Mouse (Mus musculus) gastrocnemius, postnatal 36 days (tissue): ENCODE results near the gene Fam186a. TPM values are rescaled to one million over a fixed set of nuclear protein-coding genes. Genes with fewer than 3 reads are reported as not detected.
A peak's percentile ranks its signal among the peaks of the same experiment; 100 is the strongest.
"Not testable (repeated sequence)": the region's sequence is repeated elsewhere in the genome, so short reads cannot be mapped to it uniquely, and the experiment has no call there.

Source experiments
- DNase-seq, 2 experiments: peaks; one replicate each; pipeline ENCODE4 v3.0.0; 2022
- intact Hi-C: fragments of 180-260 bp; cut with DNase I; formaldehyde crosslinking; loops from one replicate; pipeline ENCODE4 v1.15.1; 2025
- total RNA-seq, 2 experiments: library from RNA; stranded (reverse); gene quantifications; 2 replicates each; pipeline ENCODE4 v1.2.3; 2021

Gene Fam186a
- total RNA-seq, 2 experiments from 2014 or later, result 0.07 to 0.10 TPM

DNA sequence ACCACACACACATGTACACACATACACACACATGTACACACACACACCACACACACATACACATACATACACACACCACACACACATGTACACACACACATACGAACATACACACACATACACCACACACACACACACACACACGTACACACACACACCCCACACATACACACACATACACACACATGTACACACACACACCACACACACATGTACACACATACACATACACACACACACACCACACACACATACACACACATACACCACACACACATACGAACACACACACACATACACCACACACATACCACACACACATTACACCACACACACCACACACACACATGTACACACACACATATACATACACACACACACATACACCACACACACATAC lies 30.2 kb downstream of the Fam186a start:
- intact Hi-C loops, result no loop called here
- DNase-seq, result no peak

DNA sequence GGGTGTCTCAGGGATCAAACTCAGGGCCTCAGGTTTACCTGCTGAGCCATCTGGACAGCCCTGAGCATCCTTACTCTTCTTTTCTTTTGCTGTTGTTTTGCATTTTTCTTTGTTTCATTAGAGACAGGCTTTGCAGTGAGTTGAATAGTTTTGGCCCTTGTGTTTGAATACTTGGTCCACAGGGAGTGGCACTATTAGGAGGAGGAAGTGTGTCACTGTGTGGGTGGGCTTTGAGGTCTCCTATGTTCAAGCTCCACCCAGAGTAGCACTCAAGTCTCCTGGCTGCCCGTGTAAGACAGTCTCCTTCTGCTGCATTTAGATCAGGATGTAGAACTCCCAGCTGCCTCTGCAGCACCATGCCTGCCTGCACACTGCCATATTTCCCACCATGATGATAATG lies 32.4 kb downstream of the Fam186a start:
- no peak for DNase-seq

DNA sequence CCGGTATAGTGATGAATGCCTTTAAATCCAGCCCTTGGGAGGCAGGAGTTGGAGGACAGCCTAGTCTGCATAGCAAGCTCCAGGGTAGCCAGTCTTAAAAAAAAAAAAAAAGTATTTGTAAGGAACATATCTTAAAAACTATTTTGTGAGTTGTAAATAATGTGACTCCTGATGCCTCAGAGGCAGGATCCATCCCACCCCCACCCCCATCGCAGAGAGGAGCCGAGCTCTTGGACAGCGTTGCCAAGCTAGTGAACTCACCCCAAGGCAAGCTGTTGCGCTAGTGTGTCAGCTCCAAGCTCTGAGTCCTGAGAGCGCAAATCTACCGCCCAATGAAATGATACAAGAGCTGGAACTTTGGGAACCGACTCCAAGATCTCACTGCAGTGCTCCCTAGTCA lies 35.6 kb downstream of the Fam186a start:
- intact Hi-C loops, result no loop called here
- DNase-seq, result no peak

More for the DNA sequence above, 32.4 kb downstream of the Fam186a start:
- intact Hi-C loops, result no loop called here

DNA sequence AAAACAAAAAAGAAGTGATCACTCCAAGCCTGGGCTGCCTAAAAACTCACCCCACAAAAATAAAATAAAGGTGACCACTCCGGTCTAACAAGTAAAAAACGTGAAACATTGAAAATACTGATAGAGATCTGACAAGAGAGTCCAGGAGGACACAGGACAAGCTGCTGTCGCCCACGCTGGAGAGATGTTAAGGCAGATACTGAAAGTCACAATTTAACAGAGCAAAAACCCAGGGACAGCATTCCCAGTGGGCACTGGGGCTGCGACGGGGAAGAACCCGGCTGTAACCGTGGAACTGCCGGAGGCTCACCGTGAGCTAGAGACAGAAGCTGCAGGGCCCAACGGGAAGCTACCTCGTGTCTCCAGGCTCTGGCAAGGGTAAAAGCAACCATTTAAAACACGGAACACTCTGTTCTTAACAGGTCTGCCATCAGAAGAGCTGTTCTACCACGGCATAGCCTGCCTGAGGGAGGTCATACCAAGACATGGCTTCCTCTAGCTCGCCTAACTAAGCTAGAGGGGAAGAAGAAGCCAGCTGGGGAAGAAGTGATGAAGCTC lies 47.2 kb downstream of the Fam186a start:
- DNase-seq, result no peak
- intact Hi-C loops, result no loop called here

DNA sequence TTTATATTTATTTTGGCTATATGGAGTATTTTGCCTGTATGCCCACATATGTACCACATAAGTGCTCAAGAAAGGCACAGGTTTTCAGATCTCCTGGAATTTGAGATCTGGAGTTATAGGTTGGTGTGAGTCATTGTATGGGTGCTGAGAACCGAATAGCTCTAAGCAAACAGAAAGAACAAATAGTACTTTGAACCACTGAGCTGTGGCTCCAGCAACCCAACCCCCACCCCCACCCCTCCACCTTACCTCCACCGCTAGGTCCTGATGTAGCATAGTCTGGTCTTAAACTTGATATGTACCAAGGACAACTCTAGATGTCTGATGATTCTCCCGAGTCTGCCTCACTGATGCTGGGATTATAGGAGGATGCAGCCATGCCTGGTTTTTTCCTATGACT lies 49.6 kb downstream of the Fam186a start:
- intact Hi-C loops, result no loop called here
- no peak for DNase-seq

DNA sequence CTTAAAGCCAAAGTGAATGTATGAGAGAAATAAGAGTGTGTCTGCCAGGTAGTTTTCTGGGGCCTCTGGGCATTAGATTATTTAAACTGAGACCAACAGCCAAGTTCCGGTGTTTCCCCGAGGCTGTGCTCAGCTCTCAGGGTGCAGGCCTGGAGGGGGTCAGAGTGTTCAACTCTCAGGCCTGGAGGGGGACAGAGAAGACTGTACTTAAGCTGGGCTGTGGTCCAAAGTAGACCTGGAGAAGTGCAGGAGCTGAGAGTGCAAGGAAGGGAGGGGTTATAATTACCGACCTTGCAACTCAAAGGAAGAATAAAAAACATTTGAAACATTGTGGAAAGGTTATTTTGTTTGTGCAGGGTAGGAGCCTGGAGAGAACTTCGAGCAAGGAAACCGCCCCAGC lies 52.2 kb downstream of the Fam186a start:
- DNase-seq, result no peak
- intact Hi-C loops, result no loop called here

DNA sequence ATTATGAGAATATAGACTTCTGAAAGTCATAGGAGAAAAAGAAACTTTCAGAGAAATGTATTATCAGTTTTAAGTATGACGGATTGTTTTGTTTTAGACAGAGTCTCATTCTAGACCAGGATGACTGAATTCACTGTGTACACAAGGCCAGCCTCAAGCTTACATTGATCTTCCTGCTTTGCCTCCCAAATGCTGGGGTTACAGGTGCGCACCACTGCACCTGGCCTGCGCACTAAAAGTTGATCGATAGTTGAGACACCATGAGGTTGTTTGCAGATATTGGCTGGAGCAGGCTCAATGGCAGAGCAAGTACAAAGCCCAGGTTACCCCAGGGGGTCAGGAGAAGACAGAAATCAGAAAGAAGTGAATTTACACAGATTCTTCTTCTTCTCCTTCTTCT lies 55.1 kb downstream of the Fam186a start:
- DNase-seq, result no peak
- intact Hi-C loops, result loop anchor here (2.0 kb wide), 1 partner anchor 315 kb away; no protein-coding TSS in a partner anchor

DNA sequence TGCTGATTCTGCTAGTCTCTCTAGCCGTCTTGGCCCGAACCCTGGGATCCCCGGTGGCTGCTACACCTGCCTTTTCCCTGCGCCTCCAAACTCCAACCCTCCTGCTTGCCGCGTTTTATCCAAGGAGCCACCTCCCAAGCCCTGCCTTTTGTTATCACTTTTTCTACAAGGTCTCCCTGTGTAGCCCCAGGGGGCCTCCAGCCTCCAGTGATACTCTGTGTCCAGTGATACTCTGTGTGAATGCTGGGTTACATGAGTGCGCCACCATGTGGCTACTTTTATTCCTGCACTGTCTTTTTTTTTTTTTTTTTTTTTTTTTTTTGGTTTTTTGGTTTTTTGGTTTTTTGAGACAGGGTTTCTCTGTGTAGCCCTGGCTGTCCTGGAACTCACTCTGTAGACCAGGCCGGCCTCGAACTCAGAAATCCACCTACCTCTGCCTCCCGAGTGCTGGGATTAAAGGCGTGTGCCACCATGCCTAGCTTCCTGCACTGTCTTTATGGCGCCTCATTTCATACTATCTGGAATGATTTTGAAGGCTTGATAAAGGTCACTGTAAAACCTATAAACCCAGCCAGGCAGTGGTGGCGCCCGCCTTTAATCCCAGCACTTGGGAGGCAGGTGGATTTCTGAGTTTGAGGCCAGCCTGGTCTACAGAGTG lies 57.4 kb downstream of the Fam186a start:
- not testable (repeated sequence) for DNase-seq
- intact Hi-C loops, result loop anchor here (5.0 to 10.0 kb wide), 2 partner anchors 65 to 182 kb away; partner anchors contain the start of gene Cox14

DNA sequence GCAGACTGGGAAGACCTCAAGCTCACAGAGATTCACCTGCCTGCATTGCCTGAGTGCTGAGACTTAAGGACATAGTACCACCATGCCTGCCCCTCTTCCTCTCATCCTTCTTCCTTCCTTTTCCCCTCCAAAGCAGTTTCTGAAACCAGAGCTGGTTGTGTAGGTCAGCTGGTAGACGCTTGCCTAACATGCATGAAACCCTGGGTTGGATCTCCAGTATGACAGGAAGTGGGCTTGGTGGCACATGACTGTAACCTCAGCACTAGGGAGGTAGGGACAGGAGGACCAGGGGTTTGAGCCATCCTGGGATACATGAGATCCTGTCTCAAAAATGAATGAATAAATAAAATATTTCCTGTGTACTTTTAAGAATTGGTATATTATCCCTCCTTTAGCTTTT lies 59.3 kb downstream of the Fam186a start:
- DNase-seq, result no peak
- intact Hi-C loops, result loop anchor here (5.0 to 10.0 kb wide), 2 partner anchors 63 to 180 kb away; partner anchors contain the start of gene Cox14

DNA sequence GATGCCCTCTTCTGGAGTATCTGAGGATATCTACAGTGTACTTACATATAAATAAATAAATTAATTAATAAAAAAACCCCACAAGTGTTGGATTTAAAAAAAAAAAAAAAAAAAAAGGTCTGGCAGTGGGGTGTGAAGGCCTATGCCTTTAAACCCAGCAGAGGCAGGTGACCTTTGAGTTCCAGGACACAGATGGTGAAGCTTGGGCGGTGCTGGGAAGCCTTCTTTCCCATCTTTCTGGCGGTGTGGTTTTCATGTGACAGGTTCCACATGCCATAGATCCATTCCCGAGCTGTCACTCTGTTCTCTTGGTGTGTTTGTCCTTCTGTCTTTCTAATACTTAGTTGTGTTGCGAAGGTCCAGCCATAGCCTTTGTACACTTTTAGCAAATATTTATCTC lies 59.8 kb downstream of the Fam186a start:
- DNase-seq, result no peak
- intact Hi-C loops, result loop anchor here (5.0 to 10.0 kb wide), 2 partner anchors 62 to 180 kb away; partner anchors contain the start of gene Cox14

DNA sequence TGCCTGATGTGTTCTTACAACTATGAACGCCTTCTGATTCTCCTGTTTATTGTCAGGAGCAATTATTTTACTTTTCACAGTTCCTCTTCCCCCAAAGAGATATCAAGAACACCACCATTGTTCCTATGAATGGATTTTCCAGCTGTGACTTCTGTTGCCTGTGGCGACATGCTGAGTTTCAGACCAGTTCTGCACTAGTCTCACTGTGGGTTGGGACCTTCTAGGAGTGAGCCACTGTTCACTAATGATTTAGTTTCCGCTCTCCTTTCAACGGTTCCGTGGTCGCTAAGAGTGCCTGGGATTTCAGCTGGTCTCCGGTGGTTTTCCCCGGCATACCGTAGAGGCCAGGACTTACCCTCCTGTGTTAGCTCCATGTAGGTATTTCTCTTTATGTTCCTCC lies 62.0 kb downstream of the Fam186a start:
- no peak for DNase-seq
- intact Hi-C loops, result loop anchor here (5.0 to 10.0 kb wide), 4 partner anchors 60 to 188 kb away; partner anchors contain the start of genes Cox14 and Gpd1

DNA sequence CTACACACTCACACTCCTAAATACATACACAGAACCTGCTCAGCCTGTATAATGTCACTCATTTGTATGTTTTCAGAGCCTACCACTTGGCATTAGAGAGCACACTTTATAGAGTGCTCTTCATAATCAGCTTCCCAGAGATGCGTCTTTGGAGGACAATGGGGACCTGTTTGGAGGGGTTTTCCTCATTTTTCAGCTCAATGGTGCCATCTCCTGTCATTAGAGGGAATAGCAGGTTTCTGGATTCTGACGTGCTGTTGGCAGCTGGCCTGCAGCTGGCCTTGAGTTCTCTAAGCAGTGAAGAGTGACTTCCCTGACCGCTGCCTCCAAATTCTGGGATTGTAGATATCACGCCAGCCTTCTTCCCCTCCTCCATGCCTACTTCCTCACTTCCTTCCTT lies 62.5 kb downstream of the Fam186a start:
- peak; percentile 66 to 78 for DNase-seq
- intact Hi-C loops, result loop anchor here (5.0 to 10.0 kb wide), 3 partner anchors 60 to 187 kb away; partner anchors contain the start of gene Gpd1

DNA sequence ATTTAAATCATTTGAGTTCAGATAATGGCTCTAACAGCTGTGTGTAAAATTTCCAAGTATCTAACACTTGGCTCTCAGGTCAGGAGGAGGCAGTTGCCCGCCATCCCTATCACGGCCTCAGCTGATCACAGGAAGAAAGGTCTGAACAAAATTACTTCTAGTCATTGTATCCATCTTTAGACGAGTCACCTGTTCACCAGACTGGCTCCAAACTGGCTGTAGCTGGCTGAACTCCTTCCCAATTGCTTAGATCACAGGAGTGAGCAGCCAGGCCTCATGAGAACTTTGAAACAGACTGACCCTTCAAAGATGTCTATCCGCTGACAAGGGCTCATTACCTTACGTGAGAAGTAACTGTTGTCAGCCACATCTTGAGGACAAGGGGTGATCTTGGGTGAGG lies 63.6 kb downstream of the Fam186a start:
- intact Hi-C loops, result loop anchor here (5.0 to 10.0 kb wide), 3 partner anchors 58 to 186 kb away; partner anchors contain the start of gene Gpd1
- DNase-seq, result no peak

DNA sequence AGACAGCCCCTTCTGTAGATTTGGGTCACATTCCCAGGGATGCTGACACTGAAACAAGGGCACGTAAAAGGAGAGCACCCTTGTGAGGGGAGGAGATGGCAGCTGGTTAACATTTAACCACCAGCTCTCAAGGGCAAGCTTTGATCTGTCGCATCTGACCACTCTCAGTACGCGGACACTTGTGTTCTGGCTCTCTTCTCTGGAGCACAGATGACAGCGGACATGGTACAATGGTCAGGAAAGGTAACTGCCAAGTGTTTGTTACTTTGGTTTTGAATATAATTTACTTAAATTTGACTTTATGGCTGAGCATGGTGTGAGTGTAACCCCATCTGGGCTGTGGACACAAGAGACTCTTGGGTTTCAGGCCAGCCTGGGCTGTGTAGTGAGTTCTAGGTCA lies 64.1 kb downstream of the Fam186a start:
- intact Hi-C loops, result loop anchor here (5.0 to 10.0 kb wide), 3 partner anchors 58 to 185 kb away; partner anchors contain the start of gene Gpd1
- DNase-seq, result no peak

DNA sequence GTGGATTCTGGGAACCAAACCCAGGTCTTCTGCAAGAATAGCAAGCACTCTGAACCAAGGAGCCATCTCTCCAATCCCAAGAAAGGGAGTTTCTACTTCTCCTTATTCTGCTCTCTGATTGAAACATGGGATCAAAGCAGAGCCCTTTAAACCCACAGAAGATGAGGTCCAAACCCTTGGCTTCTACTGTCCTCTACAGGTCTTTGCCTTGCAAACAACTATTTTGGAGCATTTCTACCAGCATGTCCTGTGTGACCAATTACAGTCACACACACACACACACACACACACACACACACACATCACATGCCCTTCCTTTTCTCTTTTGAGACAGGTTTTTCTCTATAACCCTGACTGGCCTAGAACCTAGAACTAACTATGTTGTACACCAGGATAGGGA lies 70.2 kb downstream of the Fam186a start:
- intact Hi-C loops, result no loop called here
- DNase-seq, result no peak

DNA sequence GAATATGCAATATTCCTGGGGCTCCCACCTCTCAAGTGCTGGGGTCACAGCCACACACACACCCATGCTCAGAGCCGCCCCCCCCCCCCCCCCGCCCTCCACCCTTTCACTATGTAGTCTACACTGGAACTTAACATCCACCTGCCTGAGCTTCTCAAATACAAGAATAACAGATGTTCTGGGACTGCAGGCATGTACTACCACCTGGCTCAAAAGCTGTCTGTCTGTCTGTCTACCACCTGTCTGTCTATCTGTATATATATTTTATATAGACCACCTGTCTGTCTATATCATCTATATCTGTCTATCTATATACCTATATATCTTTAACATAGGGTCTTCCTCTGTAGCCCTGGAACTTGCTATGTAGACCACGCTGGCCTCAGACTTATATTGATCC lies 75.5 kb downstream of the Fam186a start:
- DNase-seq, result no peak
- intact Hi-C loops, result no loop called here

DNA sequence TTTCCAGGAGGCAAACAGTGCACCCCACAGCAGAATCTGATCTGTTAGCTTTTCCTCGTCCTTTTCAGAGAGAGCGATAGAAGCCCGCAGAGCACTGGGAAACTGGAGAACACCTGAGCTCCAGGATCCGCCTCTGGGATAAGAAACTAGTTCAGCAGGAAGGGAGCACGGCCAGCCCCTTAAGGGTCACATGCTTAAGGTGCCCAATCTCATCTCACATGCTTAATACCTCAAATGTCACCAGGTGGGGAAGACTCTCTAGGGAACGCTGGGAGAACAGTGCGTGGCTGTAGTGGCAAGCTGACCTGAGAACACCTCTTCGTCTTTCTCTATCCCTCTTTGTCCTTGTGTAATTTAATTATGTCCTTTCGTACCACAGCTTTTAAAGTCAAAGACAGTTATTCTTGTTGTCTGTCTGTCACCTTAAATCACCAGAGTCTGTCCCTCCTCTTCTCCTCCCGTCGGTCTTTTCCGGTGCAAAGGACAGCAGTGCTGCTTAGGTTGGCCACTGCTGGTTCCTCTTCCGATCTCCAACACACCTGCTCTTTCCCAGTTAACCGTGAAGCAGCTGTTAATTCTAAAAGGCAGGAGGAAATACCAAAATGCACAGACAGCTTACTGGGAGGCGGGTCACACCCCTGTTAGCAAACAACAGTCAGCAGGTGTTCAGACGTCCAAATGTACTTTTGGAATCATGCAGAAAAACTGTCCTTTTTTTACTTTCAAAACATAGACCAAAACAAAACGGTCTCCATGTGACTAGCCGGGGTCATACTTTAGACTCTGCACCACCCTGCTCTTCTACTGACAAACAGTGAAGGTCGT lies 76.2 kb downstream of the Fam186a start:
- DNase-seq, result no peak
- intact Hi-C loops, result no loop called here

DNA sequence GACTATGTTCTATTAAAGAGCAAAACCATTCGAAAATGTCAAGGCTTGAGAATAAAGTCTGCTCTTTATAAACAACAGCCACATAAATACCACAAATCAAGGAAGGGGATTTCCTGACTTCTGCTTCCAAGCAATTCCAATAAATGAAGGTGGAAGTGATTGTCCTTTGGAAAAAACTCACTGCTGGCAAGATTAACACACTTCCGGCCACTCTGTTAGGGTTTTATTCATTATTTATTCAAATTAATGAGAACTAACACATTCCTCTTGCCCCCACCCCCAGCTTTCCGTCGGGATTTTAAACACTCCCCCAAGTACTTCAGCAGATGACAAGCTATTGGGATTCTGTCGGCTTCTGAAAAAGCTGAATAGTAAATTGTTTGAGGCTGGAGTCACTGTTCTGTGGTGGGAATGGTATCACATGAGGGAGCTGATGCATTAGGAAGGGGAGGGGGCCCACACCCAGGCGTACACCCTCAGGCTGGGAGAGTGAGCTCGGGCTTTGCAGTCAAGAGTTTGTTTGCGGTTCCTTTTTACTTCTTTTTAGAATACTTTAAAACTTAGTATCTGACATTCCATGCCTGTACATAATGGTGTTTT lies 77.5 kb downstream of the Fam186a start:
- intact Hi-C loops, result no loop called here
- no peak for DNase-seq

DNA sequence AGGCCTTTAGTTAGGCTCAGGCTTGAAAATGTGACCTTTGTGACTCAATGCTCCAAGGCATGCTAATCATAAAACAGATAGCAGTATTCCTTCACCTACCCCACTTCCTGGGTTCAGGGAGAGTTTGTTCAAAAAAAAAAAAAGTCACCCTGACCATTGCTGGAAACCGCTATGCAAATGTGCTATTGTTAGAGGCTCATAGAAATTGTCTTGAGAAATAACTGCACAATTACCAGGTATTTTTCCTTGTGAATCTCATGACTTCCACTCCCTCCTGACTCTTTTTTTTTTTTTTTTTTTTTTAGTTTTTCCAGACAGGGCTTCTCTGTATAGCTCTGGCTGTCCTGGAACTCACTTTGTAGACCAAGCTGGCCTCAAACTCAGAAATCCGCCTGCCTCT lies 79.7 kb downstream of the Fam186a start:
- intact Hi-C loops, DNase-seq: not testable (repeated sequence)

DNA sequence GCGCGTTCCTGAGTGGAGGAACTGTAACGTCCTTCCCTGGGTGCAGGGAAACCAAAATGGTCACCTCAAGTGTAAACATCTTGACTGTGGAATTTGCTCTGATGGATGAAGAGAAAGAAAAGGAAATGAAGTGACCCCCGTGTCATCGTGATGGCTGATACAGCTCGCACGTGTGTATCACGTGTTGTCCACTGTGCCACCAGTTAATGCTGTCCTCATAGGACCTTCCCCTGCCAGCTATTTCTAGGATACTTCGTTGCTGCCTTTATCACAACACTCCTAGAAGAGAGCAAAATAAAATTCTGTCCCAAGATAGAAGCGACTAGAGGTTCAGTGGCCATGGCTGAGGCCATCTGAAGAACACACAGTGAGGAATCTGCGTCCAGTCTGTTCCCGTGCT lies 82.8 kb downstream of the Fam186a start:
- DNase-seq, result no peak
- intact Hi-C loops, result no loop called here

DNA sequence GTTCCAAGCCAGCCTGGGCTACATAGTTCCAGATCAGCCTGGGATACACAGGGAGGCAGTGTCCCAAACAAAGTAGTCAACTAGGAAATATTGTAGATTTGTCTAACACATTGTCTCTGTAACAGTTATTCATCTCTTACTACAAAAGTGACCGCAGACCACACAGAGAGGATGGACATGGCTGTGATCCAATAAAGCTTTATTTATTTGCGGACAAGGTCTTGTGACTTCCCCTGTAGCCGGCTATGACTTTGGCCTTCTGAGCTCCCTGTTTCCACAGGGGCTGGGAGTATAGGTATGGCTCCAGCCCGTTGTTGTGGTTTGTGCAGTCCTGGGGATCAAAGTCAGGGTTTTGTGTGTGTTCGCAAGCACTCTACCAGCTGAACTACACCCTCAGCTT lies 88.3 kb downstream of the Fam186a start:
- no peak for DNase-seq
- intact Hi-C loops, result no loop called here
